Mouse (Mus musculus): Measurements from ENCODE around the gene Mapt. TPM values are rescaled to one million over a fixed set of nuclear protein-coding genes. Genes with fewer than 3 reads are reported as not detected.

Mapt gene
- polyA plus RNA-seq, 2 experiments: 1.8 to 2.6 TPM

DNA sequence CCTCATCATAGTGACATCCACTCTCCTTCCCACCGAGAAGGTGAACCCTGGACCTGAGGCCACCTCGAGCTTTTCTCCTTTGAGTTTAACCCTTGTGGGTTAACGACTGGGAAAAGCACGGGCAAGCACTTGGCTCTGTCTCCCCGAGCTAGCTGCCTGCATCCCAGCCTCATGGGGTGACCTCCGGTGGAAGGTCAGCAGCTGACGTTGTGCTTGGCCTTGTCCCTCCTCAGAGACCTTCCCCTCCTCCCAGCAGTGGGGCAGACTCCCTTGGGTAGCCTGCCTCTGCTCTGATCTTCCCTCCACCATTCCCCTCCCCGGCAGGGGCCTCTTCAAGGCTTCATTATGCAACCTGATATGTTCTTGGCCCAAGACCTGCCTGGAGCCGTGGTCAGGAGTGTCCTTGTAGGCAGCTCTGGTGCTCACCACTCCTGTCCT lies 38.2 kb downstream of the Mapt start:
- H3K4me3 ChIP-seq (replicated peaks; ENCODE audit: low read length): no peak overlapping the region
- no peaks in the 10 kb centered on the region for H3K9me3 ChIP-seq (ENCODE audit: control insufficient read depth, low read length)
- H3K4me1 ChIP-seq (ENCODE audit: control insufficient read depth, insufficient read depth, low read length): no peaks in the 10 kb centered on the region
- 40% methylated on average over 9 of the region's 9 CpGs for WGBS
- no peak overlapping the region for H3K27ac ChIP-seq (replicated peaks; ENCODE audit: low read depth, low read length)
- no peaks in the 10 kb centered on the region for H3K27me3 ChIP-seq (ENCODE audit: control insufficient read depth, insufficient read depth, low read length)
- H3K36me3 ChIP-seq (ENCODE audit: control insufficient read depth, insufficient read depth, low read length): no peaks in the 10 kb centered on the region
- ATAC-seq (ENCODE audit: low FRiP score, low read depth): no peak
- no peak overlapping the region for H3K4me2 ChIP-seq (replicated peaks; ENCODE audit: low read depth, low read length, severe bottlenecking)
- no peak overlapping the region for H3K9ac ChIP-seq (ENCODE audit: low read depth, low read length, severe bottlenecking)
- no peak for TF ChIP-seq POLR2A (IDR thresholded peaks at IDR 0.05; ENCODE audit: borderline replicate concordance, extremely low read depth, insufficient read depth, insufficient read length)
- no peak for DNase-seq (ENCODE audit: low spot score)

DNA sequence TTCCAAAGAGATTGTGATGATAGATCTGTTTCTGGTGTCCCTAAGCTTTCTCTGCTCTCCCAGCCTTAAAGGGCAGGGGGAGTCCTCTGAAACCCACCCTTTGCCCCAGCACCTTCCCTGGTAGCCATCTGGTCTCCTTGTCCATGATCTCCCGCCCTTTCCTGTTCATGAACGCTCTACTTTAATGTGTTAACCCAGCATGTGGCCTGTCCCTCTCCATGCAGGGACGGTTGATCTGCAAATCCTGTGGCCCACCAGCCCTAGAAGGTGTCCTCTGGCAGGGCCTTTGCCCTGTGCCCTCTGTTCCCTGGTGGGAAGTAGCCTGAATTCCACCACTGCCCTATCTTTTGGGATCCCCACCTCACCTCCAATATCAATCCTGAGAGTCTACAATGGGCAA lies 39.3 kb downstream of the Mapt start:
- Histone ChIP-seq H3K27ac (replicated peaks; ENCODE audit: low read depth, low read length) (no peak overlapping the region), H3K9me3 (ENCODE audit: control insufficient read depth, low read length) (no peaks in the 10 kb centered on the region), H3K4me1 (ENCODE audit: control insufficient read depth, insufficient read depth, low read length) (no peaks in the 10 kb centered on the region), H3K36me3 (ENCODE audit: control insufficient read depth, insufficient read depth, low read length) (no peaks in the 10 kb centered on the region), H3K4me2 (replicated peaks; ENCODE audit: low read depth, low read length, severe bottlenecking) (no peak overlapping the region), H3K4me3 (replicated peaks; ENCODE audit: low read length) (no peak overlapping the region), H3K9ac (ENCODE audit: low read depth, low read length, severe bottlenecking) (no peak overlapping the region), H3K27me3 (ENCODE audit: control insufficient read depth, insufficient read depth, low read length) (no peaks in the 10 kb centered on the region)
- no peak for TF ChIP-seq POLR2A (IDR thresholded peaks at IDR 0.05; ENCODE audit: borderline replicate concordance, extremely low read depth, insufficient read depth, insufficient read length)
- no peak for ATAC-seq (ENCODE audit: low FRiP score, low read depth)
- WGBS: 68% methylated on average over 3 of the region's 3 CpGs
- DNase-seq (ENCODE audit: low spot score): no peak

- Histone ChIP-seq H3K36me3 (ENCODE audit: control insufficient read depth, insufficient read depth, low read length) (no peaks in the 10 kb centered on the region), H3K4me2 (replicated peaks; ENCODE audit: low read depth, low read length, severe bottlenecking) (no peak overlapping the region), H3K4me1 (ENCODE audit: control insufficient read depth, insufficient read depth, low read length) (no peaks in the 10 kb centered on the region), H3K4me3 (replicated peaks; ENCODE audit: low read length) (no peak overlapping the region), H3K27ac (replicated peaks; ENCODE audit: low read depth, low read length) (no peak overlapping the region), H3K9me3 (ENCODE audit: control insufficient read depth, low read length) (no peaks in the 10 kb centered on the region), H3K27me3 (ENCODE audit: control insufficient read depth, insufficient read depth, low read length) (no peaks in the 10 kb centered on the region), H3K9ac (ENCODE audit: low read depth, low read length, severe bottlenecking) (no peak overlapping the region)
- WGBS: 80% methylated on average over 4 of the region's 4 CpGs
- ATAC-seq (ENCODE audit: low FRiP score, low read depth) (no peak), DNase-seq (ENCODE audit: low spot score) (no peak)
- no peak for TF ChIP-seq POLR2A (IDR thresholded peaks at IDR 0.05; ENCODE audit: borderline replicate concordance, extremely low read depth, insufficient read depth, insufficient read length)
Observed at GRCm38 (mm10) chr11:104270876-104271275, 39.7 kb downstream of the Mapt start.

DNA sequence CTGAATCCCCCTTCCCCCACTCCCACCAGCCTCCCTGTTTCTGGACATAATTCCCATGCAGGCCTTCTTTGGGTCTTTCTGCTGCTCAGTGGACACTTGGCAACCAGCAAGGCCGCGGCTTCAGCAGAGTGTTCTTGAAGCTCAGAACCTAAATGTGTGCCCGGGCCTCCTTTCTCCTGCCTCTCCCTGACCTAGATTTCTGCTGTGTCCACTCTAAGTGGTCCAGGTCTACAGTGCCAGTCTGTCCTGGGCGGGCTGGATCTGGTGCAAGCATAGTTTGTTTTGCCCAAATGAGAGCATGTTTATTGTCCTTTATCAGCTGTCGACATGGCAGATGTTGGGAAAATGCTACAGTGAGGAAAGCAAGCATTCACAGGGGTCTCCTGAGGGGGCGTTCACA lies 40.7 kb downstream of the Mapt start:
- Histone ChIP-seq H3K9ac (ENCODE audit: low read depth, low read length, severe bottlenecking) (no peak overlapping the region), H3K27me3 (ENCODE audit: control insufficient read depth, insufficient read depth, low read length) (no peaks in the 10 kb centered on the region), H3K4me3 (replicated peaks; ENCODE audit: low read length) (no peak overlapping the region), H3K4me1 (ENCODE audit: control insufficient read depth, insufficient read depth, low read length) (no peaks in the 10 kb centered on the region), H3K4me2 (replicated peaks; ENCODE audit: low read depth, low read length, severe bottlenecking) (no peak overlapping the region), H3K36me3 (ENCODE audit: control insufficient read depth, insufficient read depth, low read length) (no peaks in the 10 kb centered on the region), H3K27ac (replicated peaks; ENCODE audit: low read depth, low read length) (no peak overlapping the region), H3K9me3 (ENCODE audit: control insufficient read depth, low read length) (no peaks in the 10 kb centered on the region)
- no peak for TF ChIP-seq POLR2A (IDR thresholded peaks at IDR 0.05; ENCODE audit: borderline replicate concordance, extremely low read depth, insufficient read depth, insufficient read length)
- no peak for DNase-seq (ENCODE audit: low spot score)
- WGBS: 68% methylated on average over 6 of the region's 6 CpGs
- ATAC-seq (ENCODE audit: low FRiP score, low read depth): no peak

- no peaks in the 10 kb centered on the region for H3K4me1 ChIP-seq (ENCODE audit: control insufficient read depth, insufficient read depth, low read length)
- no peaks in the 10 kb centered on the region for H3K27me3 ChIP-seq (ENCODE audit: control insufficient read depth, insufficient read depth, low read length)
- H3K4me2 ChIP-seq (replicated peaks; ENCODE audit: low read depth, low read length, severe bottlenecking): no peak overlapping the region
- H3K9me3 ChIP-seq (ENCODE audit: control insufficient read depth, low read length): no peaks in the 10 kb centered on the region
- no peak for TF ChIP-seq POLR2A (IDR thresholded peaks at IDR 0.05; ENCODE audit: borderline replicate concordance, extremely low read depth, insufficient read depth, insufficient read length)
- no peaks in the 10 kb centered on the region for H3K36me3 ChIP-seq (ENCODE audit: control insufficient read depth, insufficient read depth, low read length)
- WGBS: 74% methylated on average over 8 of the region's 8 CpGs
- no peak overlapping the region for H3K4me3 ChIP-seq (replicated peaks; ENCODE audit: low read length)
- no peak overlapping the region for H3K27ac ChIP-seq (replicated peaks; ENCODE audit: low read depth, low read length)
- DNase-seq (ENCODE audit: low spot score) (no peak), ATAC-seq (ENCODE audit: low FRiP score, low read depth) (no peak)
- H3K9ac ChIP-seq (ENCODE audit: low read depth, low read length, severe bottlenecking): no peak overlapping the region
Observed at GRCm38 (mm10) chr11:104272352-104272751, 41.2 kb downstream of the Mapt start.

DNA sequence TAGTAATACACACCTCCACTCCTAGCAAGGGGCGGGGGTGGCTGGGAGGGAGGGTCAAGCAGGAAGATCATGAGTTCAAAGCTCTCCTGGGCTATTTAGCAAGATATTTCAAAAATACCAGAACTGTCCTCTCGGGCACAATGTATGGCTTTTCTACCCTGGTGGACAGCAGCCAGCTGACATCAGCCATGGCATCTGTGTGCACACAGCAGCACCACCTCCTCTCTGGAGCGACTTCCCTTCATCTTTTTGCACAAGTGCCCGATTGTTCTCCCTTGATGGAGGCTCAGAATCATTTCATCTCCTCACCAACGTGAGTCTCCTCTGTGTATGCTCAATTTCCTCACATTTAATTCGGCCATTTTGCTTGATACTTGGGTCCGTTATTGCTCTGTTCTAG lies 44.6 kb downstream of the Mapt start:
- no peak for TF ChIP-seq POLR2A (IDR thresholded peaks at IDR 0.05; ENCODE audit: borderline replicate concordance, extremely low read depth, insufficient read depth, insufficient read length)

More for the DNA sequence above, 44.6 kb downstream of the Mapt start:
- Histone ChIP-seq H3K36me3 (ENCODE audit: control insufficient read depth, insufficient read depth, low read length) (no peaks in the 10 kb centered on the region), H3K4me1 (ENCODE audit: control insufficient read depth, insufficient read depth, low read length) (no peaks in the 10 kb centered on the region), H3K9ac (ENCODE audit: low read depth, low read length, severe bottlenecking) (no peak overlapping the region), H3K27ac (replicated peaks; ENCODE audit: low read depth, low read length) (no peak overlapping the region), H3K4me2 (replicated peaks; ENCODE audit: low read depth, low read length, severe bottlenecking) (no peak overlapping the region), H3K9me3 (ENCODE audit: control insufficient read depth, low read length) (no peaks in the 10 kb centered on the region), H3K27me3 (ENCODE audit: control insufficient read depth, insufficient read depth, low read length) (no peaks in the 10 kb centered on the region), H3K4me3 (replicated peaks; ENCODE audit: low read length) (no peak overlapping the region)
- WGBS: 87% methylated on average over 7 of the region's 7 CpGs
- DNase-seq (ENCODE audit: low spot score) (no peak), ATAC-seq (ENCODE audit: low FRiP score, low read depth) (no peak)

All from limb, embryonic 14.5 days (tissue).